Mouse (Mus musculus): ENCODE results near the gene C5ar1.

GRCm38 (mm10) chr7:16261097-16261496, 1.8 kb upstream of the C5ar1 start:
- TF ChIP-seq GATA1 (IDR thresholded peaks at IDR 0.05; ENCODE audit: borderline replicate concordance, low read length) (no peak), FLI1 (IDR thresholded peaks at IDR 0.05; ENCODE audit: low read length) (no peak)
